ENCODE assay signal across 14 mouse cellular contexts in genomic region chr17:56308088-56308487, GRCm38 (mm10). TPM values are rescaled to one million over a fixed set of nuclear protein-coding genes. Genes with fewer than 3 reads are reported as not detected.
DNase-seq lines count a peak whose midpoint lies in the region; ATAC-seq and TF ChIP-seq lines count a peak whose summit lies in the region.
"Had no signal": no experiment of that assay in that cellular context is flagged by ENCODE, and none has a peak within 500 bp of the region (broad histone marks: within the 10 kb centered on the region; RNA-seq: fewer than 3 reads in every experiment).

No protein-coding gene starts in this region.

- DNase-seq in testis, postnatal 14 days (ENCODE audit: low spot score): peak; percentile 27
- no peak for DNase-seq in testis, postnatal 10 days (ENCODE audit: low spot score)
- DNase-seq in limb, embryonic 11.5 days (ENCODE audit: low spot score): peak; percentile 57
- DNase-seq in urinary bladder, postnatal 36 days (ENCODE audit: low spot score in 2 of 2): peak; percentile 76 to 83
- DNase-seq in frontal cortex, postnatal 10 days (ENCODE audit: low spot score in 2 of 2): no peak
- no peak for DNase-seq in layer of hippocampus, postnatal 10 days (ENCODE audit: low spot score in 2 of 2)
- no peak for DNase-seq in layer of hippocampus, adult 8-10 months (ENCODE audit: low spot score in 2 of 2)
- DNase-seq: thymus, postnatal 14 days had no signal

- peaks cover 34% of the 10 kb centered on the region for H3K36me3 ChIP-seq in intestine, postnatal 0 days (ENCODE audit: control insufficient read depth, insufficient read depth)
- H3K36me3 ChIP-seq in limb, embryonic 11.5 days (ENCODE audit: control insufficient read depth, insufficient read depth, low read length): peaks cover 56% of the 10 kb centered on the region

- H3K27me3 ChIP-seq in intestine, postnatal 0 days (replicated peaks; ENCODE audit: control insufficient read depth, insufficient read depth, low read length): no peaks in the 10 kb centered on the region
- H3K27me3 ChIP-seq in limb, embryonic 11.5 days (ENCODE audit: control insufficient read depth, insufficient read depth, low read length): no peaks in the 10 kb centered on the region
- H3K27me3 ChIP-seq: liver, embryonic 15.5 days had no signal

- H3K4me2 ChIP-seq in intestine, postnatal 0 days (replicated peaks; ENCODE audit: low read depth): 0 out of 2 replicates have a peak overlapping the region, but pooled peaks have one; percentile 3
- no peak overlapping the region for H3K4me2 ChIP-seq in limb, embryonic 11.5 days (ENCODE audit: low read depth, severe bottlenecking)
- H3K4me2 ChIP-seq: heart, embryonic 11.5 days had no signal

- WGBS in intestine, postnatal 0 days: 48% methylated on average over 6 of the region's 6 CpGs
- 82% methylated on average over 6 of the region's 6 CpGs for WGBS in limb, embryonic 11.5 days

- H3K4me3 ChIP-seq in intestine, postnatal 0 days (ENCODE audit: low read depth, low read length): no peak overlapping the region
- H3K4me3 ChIP-seq in limb, embryonic 11.5 days (ENCODE audit: low read depth, low read length): no peak overlapping the region
- H3K4me3 ChIP-seq: liver, embryonic 15.5 days had no signal

- TF ChIP-seq CTCF in intestine, postnatal 0 days (IDR thresholded peaks at IDR 0.05; ENCODE audit: low read depth): no peak

- no peaks in the 10 kb centered on the region; the same call in 1 of the 2 replicates for H3K4me1 ChIP-seq in intestine, postnatal 0 days (replicated peaks; ENCODE audit: control insufficient read depth, insufficient read depth, low read length)
- H3K4me1 ChIP-seq in limb, embryonic 11.5 days (ENCODE audit: control insufficient read depth, insufficient read depth, low read length): peaks cover 20% of the 10 kb centered on the region

- H3K27ac ChIP-seq in intestine, postnatal 0 days (ENCODE audit: low read depth, low read length): no peak overlapping the region
- no peak overlapping the region for H3K27ac ChIP-seq in limb, embryonic 11.5 days (replicated peaks; ENCODE audit: low read depth, low read length)
- H3K27ac ChIP-seq: liver, embryonic 15.5 days had no signal

- no peaks in the 10 kb centered on the region for H3K9me3 ChIP-seq in intestine, postnatal 0 days (ENCODE audit: control insufficient read depth)
- H3K9me3 ChIP-seq in limb, embryonic 11.5 days (ENCODE audit: control insufficient read depth, low read length): no peaks in the 10 kb centered on the region
- H3K9me3 ChIP-seq: liver, embryonic 15.5 days had no signal

- no peak for ATAC-seq in intestine, postnatal 0 days
- ATAC-seq in limb, embryonic 11.5 days (ENCODE audit: insufficient number of reproducible peaks, low FRiP score, low TSS enrichment, low read depth): no peak

- no peak overlapping the region; the same call in 1 of the 2 replicates for H3K9ac ChIP-seq in intestine, postnatal 0 days (ENCODE audit: low read depth, low read length)
- H3K9ac ChIP-seq in limb, embryonic 11.5 days (ENCODE audit: low read length): no peak overlapping the region
- H3K9ac ChIP-seq: liver, embryonic 15.5 days had no signal

RNA-seq across cellular contexts. Expression of gene Uhrf1, which starts 5.0 kb away (rescaled TPM):
- polyA plus RNA-seq in intestine, postnatal 0 days (2015; fragmentation: Nextera tagmentation; extraction: Ambion mirVana): 22.5 and 23.5 TPM in 2 replicates
- 153 and 167 TPM in 2 replicates for polyA plus RNA-seq in limb, embryonic 11.5 days (2014; fragmentation: Nextera tagmentation; extraction: Ambion mirVana)
- total RNA-seq in layer of hippocampus, postnatal 10 days (2021): 1 to 10 TPM; 5.9 to 6.3 TPM
- 1 to 10 TPM in 3 of 4 experiments, under 1 TPM in 1; 0.77 to 2.5 (median 1.6) TPM for total RNA-seq in layer of hippocampus, adult 8-10 months (2022)

RNA-seq across cellular contexts. Expression of gene Arrdc5, which starts 8.0 kb away (rescaled TPM):
- not detected in 2 replicates for polyA plus RNA-seq in intestine, postnatal 0 days (2015; fragmentation: Nextera tagmentation; extraction: Ambion mirVana)
- polyA plus RNA-seq in limb, embryonic 11.5 days (2014; fragmentation: Nextera tagmentation; extraction: Ambion mirVana): not detected in 2 replicates
- not detected for total RNA-seq in layer of hippocampus, postnatal 10 days (2021)
- not detected for total RNA-seq in layer of hippocampus, adult 8-10 months (2022)
- total RNA-seq: common myeloid progenitor, adult 5-6 weeks; ES-E14; layer of hippocampus, adult 18-20 months had no signal
- polyA plus RNA-seq: heart, embryonic 11.5 days; liver, embryonic 15.5 days had no signal

RNA-seq across cellular contexts. Expression of gene Plin3, which starts 15.4 kb away (rescaled TPM):
- polyA plus RNA-seq in intestine, postnatal 0 days (2015; fragmentation: Nextera tagmentation; extraction: Ambion mirVana): 521 and 545 TPM in 2 replicates
- polyA plus RNA-seq in limb, embryonic 11.5 days (2014; fragmentation: Nextera tagmentation; extraction: Ambion mirVana): 58.7 and 66.0 TPM in 2 replicates
- total RNA-seq in layer of hippocampus, postnatal 10 days (2021): 1 to 10 TPM; 5.7 to 7.3 TPM
- 10 to 100 TPM; 13.2 to 22.6 (median 19.6) TPM for total RNA-seq in layer of hippocampus, adult 8-10 months (2022)

RNA-seq across cellular contexts. Expression of gene Kdm4b, which starts 17.8 kb away (rescaled TPM):
- 8.1 TPM in 2 replicates for polyA plus RNA-seq in intestine, postnatal 0 days (2015; fragmentation: Nextera tagmentation; extraction: Ambion mirVana)
- polyA plus RNA-seq in limb, embryonic 11.5 days (2014; fragmentation: Nextera tagmentation; extraction: Ambion mirVana): 33.2 and 34.4 TPM in 2 replicates
- total RNA-seq in layer of hippocampus, postnatal 10 days (2021): 10 to 100 TPM; 85.3 to 87.1 TPM
- 10 to 100 TPM; 66.8 to 85.2 (median 76.9) TPM for total RNA-seq in layer of hippocampus, adult 8-10 months (2022)

RNA-seq across cellular contexts. Expression of gene Ticam1, which starts 31.5 kb away (rescaled TPM):
- 15.8 and 16.0 TPM in 2 replicates for polyA plus RNA-seq in intestine, postnatal 0 days (2015; fragmentation: Nextera tagmentation; extraction: Ambion mirVana)
- 3.2 and 3.8 TPM in 2 replicates for polyA plus RNA-seq in limb, embryonic 11.5 days (2014; fragmentation: Nextera tagmentation; extraction: Ambion mirVana)
- 1 to 10 TPM; 5.2 to 5.9 TPM for total RNA-seq in layer of hippocampus, postnatal 10 days (2021)
- 1 to 10 TPM; 6.8 to 8.8 (median 7.8) TPM for total RNA-seq in layer of hippocampus, adult 8-10 months (2022)

Comparison
In these comparisons a context has a peak if more than half of its experiments do, and no peak if none do; other contexts are left out.
1. DNase-seq: peak in testis, postnatal 14 days (single experiment), limb, embryonic 11.5 days (single experiment) and urinary bladder, postnatal 36 days (2 of 2); none in testis, postnatal 10 days (single experiment), frontal cortex, postnatal 10 days (0 of 2), layer of hippocampus, postnatal 10 days (0 of 2) and layer of hippocampus, adult 8-10 months (0 of 2).